23 mouse cellular contexts compared by ENCODE assay signal in genomic region chr4:139281791-139282345, GRCm38 (mm10). TPM values are rescaled to one million over a fixed set of nuclear protein-coding genes. Genes with fewer than 3 reads are reported as not detected.
A peak's percentile ranks its signal among the peaks of the same experiment; 100 is the strongest.
DNase-seq lines count a peak whose midpoint lies in the region; ATAC-seq and TF ChIP-seq lines count a peak whose summit lies in the region.
"Had no signal": no experiment of that assay in that cellular context is flagged by ENCODE, and none has a peak within 500 bp of the region (broad histone marks: within the 10 kb centered on the region; RNA-seq: fewer than 3 reads in every experiment).

No protein-coding gene starts in this region.

- no peak overlapping the region for H3K4me3 ChIP-seq in kidney, postnatal 0 days (replicated peaks; ENCODE audit: low read depth, low read length)
- no peak overlapping the region for H3K4me3 ChIP-seq in limb, embryonic 13.5 days
- no peak overlapping the region for H3K4me3 ChIP-seq in midbrain, embryonic 13.5 days (replicated peaks)
- H3K4me3 ChIP-seq: embryonic facial prominence, embryonic 15.5 days; heart, embryonic 12.5 days; liver, embryonic 12.5 days; megakaryocyte, embryonic 14.5 days had no signal

- 39% methylated on average over 16 of the region's 16 CpGs for WGBS in kidney, postnatal 0 days
- 77% methylated on average over 16 of the region's 16 CpGs for WGBS in limb, embryonic 13.5 days
- 94% methylated on average over 16 of the region's 16 CpGs for WGBS in midbrain, embryonic 13.5 days

- H3K4me1 ChIP-seq in kidney, postnatal 0 days (replicated peaks; ENCODE audit: insufficient read depth, low read length), result peaks cover 14% of the 10 kb centered on the region
- peaks cover 64% of the 10 kb centered on the region for H3K4me1 ChIP-seq in limb, embryonic 13.5 days
- no peaks in the 10 kb centered on the region for H3K4me1 ChIP-seq in midbrain, embryonic 13.5 days (replicated peaks)
- H3K4me1 ChIP-seq: liver, embryonic 12.5 days had no signal

- no peak overlapping the region for H3K4me2 ChIP-seq in kidney, postnatal 0 days (ENCODE audit: low read length)
- H3K4me2 ChIP-seq in limb, embryonic 13.5 days (replicated peaks), result no peak overlapping the region
- H3K4me2 ChIP-seq in midbrain, embryonic 13.5 days (replicated peaks), result no peak overlapping the region
- H3K4me2 ChIP-seq: embryonic facial prominence, embryonic 15.5 days; heart, embryonic 12.5 days; hindbrain, embryonic 14.5 days; liver, embryonic 12.5 days had no signal

- no peaks in the 10 kb centered on the region for H3K27me3 ChIP-seq in kidney, postnatal 0 days (ENCODE audit: insufficient read depth, low read length)
- H3K27me3 ChIP-seq in limb, embryonic 13.5 days, result 0 out of 2 replicates have a peak, but pooled peaks cover 2% of the 10 kb centered on the region
- no peaks in the 10 kb centered on the region for H3K27me3 ChIP-seq in midbrain, embryonic 13.5 days
- H3K27me3 ChIP-seq: embryonic facial prominence, embryonic 15.5 days; heart, embryonic 12.5 days; liver, embryonic 12.5 days; megakaryocyte, embryonic 14.5 days had no signal

- intact Hi-C loops in gastrocnemius, postnatal 36 days (cut with DNase I), result no loop called here

- peak; percentile 50 for DNase-seq in gastrocnemius, adult 18-20 months (ENCODE audit: low spot score)
- no peak for DNase-seq in gastrocnemius, postnatal 36 days
- peak; percentile 28 for DNase-seq in kidney, adult 18-20 months
- DNase-seq in kidney, postnatal 0 days (ENCODE audit: low spot score), result peak; percentile 58
- DNase-seq in thymus, adult 18-20 months, result no peak
- no peak for DNase-seq in heart, adult 8-10 months (ENCODE audit: low spot score)
- DNase-seq: adrenal gland, postnatal 10 days; cerebellum, adult 18-20 months; cerebellum, postnatal 36 days; heart, postnatal 14 days; lung, adult 2 months; thymus, postnatal 36 days had no signal

- H3K9me3 ChIP-seq in kidney, postnatal 0 days (replicated peaks; ENCODE audit: low read length), result no peaks in the 10 kb centered on the region
- H3K9me3 ChIP-seq in limb, embryonic 13.5 days, result no peaks in the 10 kb centered on the region
- no peaks in the 10 kb centered on the region for H3K9me3 ChIP-seq in midbrain, embryonic 13.5 days
- H3K9me3 ChIP-seq: embryonic facial prominence, embryonic 15.5 days; G1E; heart, embryonic 12.5 days; liver, embryonic 12.5 days; megakaryocyte, embryonic 14.5 days had no signal

- H3K27ac ChIP-seq in kidney, postnatal 0 days, result peak overlapping the region; percentile 71
- H3K27ac ChIP-seq in limb, embryonic 13.5 days, result no peak overlapping the region
- H3K27ac ChIP-seq in midbrain, embryonic 13.5 days, result no peak overlapping the region
- H3K27ac ChIP-seq: embryonic facial prominence, embryonic 15.5 days; hindbrain, embryonic 14.5 days; liver, embryonic 12.5 days had no signal

- peak; percentile 11; the same call in 1 of the 2 replicates for ATAC-seq in kidney, postnatal 0 days (replicated peaks; ENCODE audit: low FRiP score, low read depth)
- no peak for ATAC-seq in limb, embryonic 13.5 days (ENCODE audit: low FRiP score, low read depth)
- no peak for ATAC-seq in midbrain, embryonic 13.5 days
- ATAC-seq: activated CD4-positive, CD25-positive, alpha-beta regulatory T cell, adult 4 months; intestine, embryonic 16.5 days; liver, embryonic 12.5 days; midbrain, embryonic 16.5 days had no signal

- no peak for TF ChIP-seq CTCF in kidney, postnatal 0 days (IDR thresholded peaks at IDR 0.05; ENCODE audit: low read depth)

- peaks cover 40% of the 10 kb centered on the region for H3K36me3 ChIP-seq in kidney, postnatal 0 days (ENCODE audit: insufficient read depth, low read length)
- H3K36me3 ChIP-seq in limb, embryonic 13.5 days, result peaks cover 71% of the 10 kb centered on the region
- peaks cover 62% of the 10 kb centered on the region for H3K36me3 ChIP-seq in midbrain, embryonic 13.5 days

- no peak overlapping the region for H3K9ac ChIP-seq in kidney, postnatal 0 days (ENCODE audit: low read depth, low read length)
- 0 out of 2 replicates have a peak overlapping the region, but pooled peaks have one; percentile 19 for H3K9ac ChIP-seq in limb, embryonic 13.5 days
- no peak overlapping the region for H3K9ac ChIP-seq in midbrain, embryonic 13.5 days (replicated peaks)
- H3K9ac ChIP-seq: embryonic facial prominence, embryonic 15.5 days; heart, embryonic 12.5 days; hindbrain, embryonic 14.5 days; liver, embryonic 12.5 days had no signal

RNA-seq across cellular contexts. Expression of gene Pqlc2, which starts 28.6 kb away (rescaled TPM):
- total RNA-seq in gastrocnemius, adult 18-20 months (2021), result 1 to 10 TPM; 5.6 to 7.8 TPM
- 1 to 10 TPM; 5.4 to 5.7 TPM for total RNA-seq in gastrocnemius, postnatal 36 days (2021)
- polyA plus RNA-seq in kidney, postnatal 0 days (2015; fragmentation: Nextera tagmentation; extraction: Ambion mirVana), result 21.3 and 24.0 TPM in 2 replicates
- polyA plus RNA-seq in limb, embryonic 13.5 days (2015; fragmentation: Nextera tagmentation; extraction: Ambion mirVana), result 16.9 and 18.0 TPM in 2 replicates
- 15.1 and 15.2 TPM in 2 replicates for polyA plus RNA-seq in midbrain, embryonic 13.5 days (2015; fragmentation: Nextera tagmentation; extraction: Ambion mirVana)
- total RNA-seq in heart, adult 8-10 months (2022), result 1 to 10 TPM; 5.1 to 6.9 (median 5.5) TPM

RNA-seq across cellular contexts. Expression of gene Akr7a5, which starts 28.7 kb away (rescaled TPM):
- 10 to 100 TPM; 32.5 to 34.9 TPM for total RNA-seq in gastrocnemius, adult 18-20 months (2021)
- total RNA-seq in gastrocnemius, postnatal 36 days (2021), result 10 to 100 TPM; 32.8 to 33.3 TPM
- polyA plus RNA-seq in kidney, postnatal 0 days (2015; fragmentation: Nextera tagmentation; extraction: Ambion mirVana), result 220 and 232 TPM in 2 replicates
- polyA plus RNA-seq in limb, embryonic 13.5 days (2015; fragmentation: Nextera tagmentation; extraction: Ambion mirVana), result 120 and 124 TPM in 2 replicates
- polyA plus RNA-seq in midbrain, embryonic 13.5 days (2015; fragmentation: Nextera tagmentation; extraction: Ambion mirVana), result 65.0 and 66.5 TPM in 2 replicates
- total RNA-seq in heart, adult 8-10 months (2022), result 10 to 100 TPM; 51.6 to 59.7 (median 56.5) TPM

Comparison
In these comparisons a context has a peak if more than half of its experiments do, and no peak if none do; other contexts are left out.
1. DNase-seq: peak in gastrocnemius, adult 18-20 months (single experiment), kidney, adult 18-20 months (single experiment) and kidney, postnatal 0 days (single experiment); none in gastrocnemius, postnatal 36 days (0 of 2), thymus, adult 18-20 months (0 of 2) and heart, adult 8-10 months (single experiment).